Mouse (Mus musculus) left cerebral cortex, adult 9 months (tissue): ENCODE measurements around the gene Ulk4.

Source experiments
- DNase-seq, 2 experiments: peaks; one replicate each; pipeline ENCODE4 v3.0.0; 2022; ENCODE audit warnings: low spot score in 2 of 2

The Ulk4 gene

GRCm38 (mm10) chr9:121018524-121019315 lies 258.3 kb downstream of the Ulk4 start:
- DNase-seq = no peak

- DNase-seq = no peak
These were observed 261.0 kb downstream of the Ulk4 start for GRCm38 (mm10) chr9:121015810-121016502.

- DNase-seq = no peak
These were observed 265.5 kb downstream of the Ulk4 start for GRCm38 (mm10) chr9:121011540-121011939.

- no peak for DNase-seq
These were observed 266.5 kb downstream of the Ulk4 start for GRCm38 (mm10) chr9:121010544-121010943.

- DNase-seq = no peak
These were observed 271.0 kb downstream of the Ulk4 start for GRCm38 (mm10) chr9:121005961-121006360.

GRCm38 (mm10) chr9:121001681-121002540 lies 275.1 kb downstream of the Ulk4 start:
- DNase-seq = no peak

- peak in 1 of 2 experiments; percentile 63 for DNase-seq
These were observed 276.2 kb downstream of the Ulk4 start for GRCm38 (mm10) chr9:121000641-121001320.

- no peak for DNase-seq
These were observed 278.3 kb downstream of the Ulk4 start for GRCm38 (mm10) chr9:120998696-120999095.

GRCm38 (mm10) chr9:120994223-120995155 lies 282.5 kb downstream of the Ulk4 start:
- DNase-seq = no peak

- DNase-seq = no peak
These were observed 284.0 kb downstream of the Ulk4 start for GRCm38 (mm10) chr9:120993004-120993403.

GRCm38 (mm10) chr9:120991801-120992200 lies 285.2 kb downstream of the Ulk4 start:
- DNase-seq = no peak

- no peak for DNase-seq
These were observed 286.9 kb downstream of the Ulk4 start for GRCm38 (mm10) chr9:120989806-120990700.

GRCm38 (mm10) chr9:120988088-120988487 lies 288.9 kb downstream of the Ulk4 start:
- no peak for DNase-seq

GRCm38 (mm10) chr9:120986994-120987393 lies 290.0 kb downstream of the Ulk4 start:
- DNase-seq = no peak

- no peak for DNase-seq
These were observed 290.7 kb downstream of the Ulk4 start for GRCm38 (mm10) chr9:120986255-120986654.

- DNase-seq = no peak
These were observed 291.5 kb downstream of the Ulk4 start for GRCm38 (mm10) chr9:120985524-120985923.

GRCm38 (mm10) chr9:120985009-120985408 lies 292.0 kb downstream of the Ulk4 start:
- DNase-seq = no peak

- DNase-seq = no peak
These were observed 292.5 kb downstream of the Ulk4 start for GRCm38 (mm10) chr9:120984509-120984908.

- no peak for DNase-seq
These were observed 293.1 kb downstream of the Ulk4 start for GRCm38 (mm10) chr9:120983849-120984248.
